Mouse (Mus musculus): ENCODE measurements around the gene Ifna11. TPM values are rescaled to one million over a fixed set of nuclear protein-coding genes. Genes with fewer than 3 reads are reported as not detected.

Gene Ifna11
- polyA plus RNA-seq, 1 experiment from 2014 or later: not detected

Other genes with a start within 250 kb of the Ifna11 start
- gene Ifna14, start 248.2 kb upstream of the Ifna11 start, polyA plus RNA-seq (2015; fragmentation: Nextera tagmentation; extraction: Ambion mirVana): not detected in 2 replicates
- gene Ifna9, start 227.6 kb upstream of the Ifna11 start, polyA plus RNA-seq (2015; fragmentation: Nextera tagmentation; extraction: Ambion mirVana): not detected in 2 replicates
- gene Ifna12, start 216.6 kb upstream of the Ifna11 start, polyA plus RNA-seq (2015; fragmentation: Nextera tagmentation; extraction: Ambion mirVana): not detected in 2 replicates
- gene C87499, start 185.5 kb upstream of the Ifna11 start, polyA plus RNA-seq (2015; fragmentation: Nextera tagmentation; extraction: Ambion mirVana): not detected in 2 replicates
- not detected in 2 replicates for gene Ifna13, start 175.5 kb upstream of the Ifna11 start, polyA plus RNA-seq (2015; fragmentation: Nextera tagmentation; extraction: Ambion mirVana)
- gene Ifna16, start 143.0 kb upstream of the Ifna11 start, polyA plus RNA-seq (2015; fragmentation: Nextera tagmentation; extraction: Ambion mirVana): not detected in 2 replicates
- not detected in 2 replicates for gene Ifna2, start 136.0 kb upstream of the Ifna11 start, polyA plus RNA-seq (2015; fragmentation: Nextera tagmentation; extraction: Ambion mirVana)
- gene Ifnab, start 128.6 kb upstream of the Ifna11 start, polyA plus RNA-seq (2015; fragmentation: Nextera tagmentation; extraction: Ambion mirVana): not detected in 2 replicates
- 0.82 and 0.93 TPM in 2 replicates for gene Gm26566, start 98.2 kb upstream of the Ifna11 start, polyA plus RNA-seq (2015; fragmentation: Nextera tagmentation; extraction: Ambion mirVana)
- gene Klhl9, start 97.5 kb upstream of the Ifna11 start, polyA plus RNA-seq (2015; fragmentation: Nextera tagmentation; extraction: Ambion mirVana): 77.5 and 78.4 TPM in 2 replicates
- not detected in 2 replicates for gene Gm13271, start 65.1 kb upstream of the Ifna11 start, polyA plus RNA-seq (2015; fragmentation: Nextera tagmentation; extraction: Ambion mirVana)
- 0.11 and 0.23 TPM in 2 replicates for gene Gm13283, start 59.8 kb upstream of the Ifna11 start, polyA plus RNA-seq (2015; fragmentation: Nextera tagmentation; extraction: Ambion mirVana)
- 0.48 TPM in 1 of 2 replicates, not detected in the other for gene Gm13290, start 46.1 kb upstream of the Ifna11 start, polyA plus RNA-seq (2015; fragmentation: Nextera tagmentation; extraction: Ambion mirVana)
- not detected in 2 replicates for gene Gm13289, start 43.0 kb upstream of the Ifna11 start, polyA plus RNA-seq (2015; fragmentation: Nextera tagmentation; extraction: Ambion mirVana)
- gene Gm13272, start 40.1 kb upstream of the Ifna11 start, polyA plus RNA-seq (2015; fragmentation: Nextera tagmentation; extraction: Ambion mirVana): 0.28 TPM in 1 of 2 replicates, not detected in the other
- gene Ifnz, start 37.8 kb upstream of the Ifna11 start, polyA plus RNA-seq (2015; fragmentation: Nextera tagmentation; extraction: Ambion mirVana): 0.53 TPM in 1 of 2 replicates, not detected in the other
- gene Gm13276, start 34.2 kb upstream of the Ifna11 start, polyA plus RNA-seq (2015; fragmentation: Nextera tagmentation; extraction: Ambion mirVana): not detected in 2 replicates
- not detected in 2 replicates for gene Gm13277, start 31.3 kb upstream of the Ifna11 start, polyA plus RNA-seq (2015; fragmentation: Nextera tagmentation; extraction: Ambion mirVana)
- not detected in 2 replicates for gene Gm13278, start 28.4 kb upstream of the Ifna11 start, polyA plus RNA-seq (2015; fragmentation: Nextera tagmentation; extraction: Ambion mirVana)
- not detected in 2 replicates for gene Gm13275, start 25.5 kb upstream of the Ifna11 start, polyA plus RNA-seq (2015; fragmentation: Nextera tagmentation; extraction: Ambion mirVana)
- not detected in 2 replicates for gene Gm13279, start 22.6 kb upstream of the Ifna11 start, polyA plus RNA-seq (2015; fragmentation: Nextera tagmentation; extraction: Ambion mirVana)
- gene Gm13285, start 20.3 kb upstream of the Ifna11 start, polyA plus RNA-seq (2015; fragmentation: Nextera tagmentation; extraction: Ambion mirVana): 0.79 and 0.82 TPM in 2 replicates
- not detected in 2 replicates for gene Gm13287, start 16.7 kb upstream of the Ifna11 start, polyA plus RNA-seq (2015; fragmentation: Nextera tagmentation; extraction: Ambion mirVana)
- 0.08 TPM in 1 of 2 replicates, not detected in the other for gene Gm13288, start 14.4 kb upstream of the Ifna11 start, polyA plus RNA-seq (2015; fragmentation: Nextera tagmentation; extraction: Ambion mirVana)
- not detected in 2 replicates for gene Ifna7, start 3.7 kb upstream of the Ifna11 start, polyA plus RNA-seq (2015; fragmentation: Nextera tagmentation; extraction: Ambion mirVana)
- gene Ifna6, start 7.5 kb downstream of the Ifna11 start, polyA plus RNA-seq (2015; fragmentation: Nextera tagmentation; extraction: Ambion mirVana): not detected in 2 replicates
- gene Ifna5, start 15.6 kb downstream of the Ifna11 start, polyA plus RNA-seq (2015; fragmentation: Nextera tagmentation; extraction: Ambion mirVana): not detected in 2 replicates
- gene Ifna4, start 21.9 kb downstream of the Ifna11 start, polyA plus RNA-seq (2015; fragmentation: Nextera tagmentation; extraction: Ambion mirVana): not detected in 2 replicates
- not detected in 2 replicates for gene Ifna1, start 30.1 kb downstream of the Ifna11 start, polyA plus RNA-seq (2015; fragmentation: Nextera tagmentation; extraction: Ambion mirVana)
- not detected in 2 replicates for gene Ifne, start 60.2 kb downstream of the Ifna11 start, polyA plus RNA-seq (2015; fragmentation: Nextera tagmentation; extraction: Ambion mirVana)

Data from heart, embryonic 15.5 days (tissue).